Mouse (Mus musculus) heart, embryonic 10.5 days (tissue): ENCODE results near the gene Znhit3. TPM values are rescaled to one million over a fixed set of nuclear protein-coding genes. Genes with fewer than 3 reads are reported as not detected.

Source experiments
- DNase-seq: peaks from one replicate; pipeline ENCODE4 v3.0.0-alpha.2; 2017; ENCODE audit warnings: low spot score
- H3K27ac ChIP-seq: fragments of 300-500 bp; sonication (generic); 2 replicates; pipeline ENCODE4 v1.5.1; 2016; ENCODE audit warnings: mild to moderate bottlenecking
- H3K27me3 ChIP-seq: fragments of 300-500 bp; sonication (generic); 2 replicates; pipeline ENCODE4 v1.6.1; 2016; ENCODE audit warnings: mild to moderate bottlenecking; ENCODE audit not compliant: poor library complexity, insufficient read depth, severe bottlenecking
- H3K36me3 ChIP-seq: fragments of 300-500 bp; sonication (generic); 2 replicates; pipeline ENCODE4 v1.6.1; 2016; ENCODE audit warnings: mild to moderate bottlenecking, moderate library complexity
- H3K4me1 ChIP-seq: fragments of 300-500 bp; sonication (generic); 2 replicates; pipeline ENCODE4 v1.6.1; 2016; ENCODE audit warnings: mild to moderate bottlenecking
- H3K4me3 ChIP-seq: fragments of 300-500 bp; sonication (generic); 2 replicates; pipeline ENCODE4 v1.5.1; 2016; ENCODE audit warnings: mild to moderate bottlenecking, moderate library complexity
- H3K9me3 ChIP-seq: fragments of 300-500 bp; sonication (generic); 2 replicates; pipeline ENCODE4 v1.6.1; 2016; ENCODE audit warnings: mild to moderate bottlenecking, moderate library complexity
- WGBS: fragments of 180-500 bp; shearing (Covaris S2); methylation state at CpG from one replicate; pipeline ENCODE4 v1.1.7; 2016; 5-methylcytosine and 5-hydroxymethylcytosine counted together
- polyA plus RNA-seq: library from polyadenylated mRNA; unstranded; fragments of >200 nt; fragmentation: Nextera tagmentation; extraction: Ambion mirVana; gene quantifications from 2 replicates; pipeline ENCODE4 v1.2.1, GENCODE M21; 2016

The Znhit3 gene
- polyA plus RNA-seq, 1 experiment from 2014 or later: 78.2 TPM

DNA sequence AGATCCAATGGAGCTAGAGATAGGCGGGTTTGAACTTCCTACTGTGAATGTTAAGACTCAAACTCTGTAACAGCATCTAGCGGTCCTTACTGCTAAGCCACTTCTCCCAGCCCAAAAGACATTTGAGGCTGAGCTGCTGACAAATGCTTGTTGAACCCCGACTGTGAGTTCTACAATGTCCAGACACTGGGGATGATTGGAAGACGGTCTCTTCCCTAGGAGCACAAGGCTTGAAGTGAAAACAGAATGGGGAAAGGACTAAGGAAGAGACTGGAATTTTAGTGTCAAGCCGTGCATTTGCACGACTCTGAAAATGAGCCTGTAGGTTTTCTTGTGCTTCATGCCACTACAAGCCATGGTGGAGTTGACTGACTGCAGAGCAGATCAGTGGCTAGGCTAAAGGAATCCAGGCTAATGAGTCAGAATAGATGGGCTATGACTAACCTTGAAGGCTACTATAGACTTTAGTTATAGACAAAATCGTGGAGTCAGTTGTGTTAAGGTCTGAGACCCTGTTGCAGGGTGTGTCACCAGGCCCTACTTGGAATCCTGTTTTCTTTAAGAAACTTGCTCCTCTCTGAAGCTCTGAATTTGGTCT, 636 bp upstream of the Znhit3 start:
- H3K27ac ChIP-seq: peak overlapping the region; percentile 90
- WGBS: 52% methylated on average over 7 of the region's 7 CpGs
- no peaks in the 10 kb centered on the region for H3K27me3 ChIP-seq
- peak overlapping the region; percentile 97 for H3K4me3 ChIP-seq
- no peaks in the 10 kb centered on the region for H3K9me3 ChIP-seq
- peaks cover 23% of the 10 kb centered on the region for H3K4me1 ChIP-seq
- no peak for DNase-seq
- peaks cover 24% of the 10 kb centered on the region for H3K36me3 ChIP-seq

DNA sequence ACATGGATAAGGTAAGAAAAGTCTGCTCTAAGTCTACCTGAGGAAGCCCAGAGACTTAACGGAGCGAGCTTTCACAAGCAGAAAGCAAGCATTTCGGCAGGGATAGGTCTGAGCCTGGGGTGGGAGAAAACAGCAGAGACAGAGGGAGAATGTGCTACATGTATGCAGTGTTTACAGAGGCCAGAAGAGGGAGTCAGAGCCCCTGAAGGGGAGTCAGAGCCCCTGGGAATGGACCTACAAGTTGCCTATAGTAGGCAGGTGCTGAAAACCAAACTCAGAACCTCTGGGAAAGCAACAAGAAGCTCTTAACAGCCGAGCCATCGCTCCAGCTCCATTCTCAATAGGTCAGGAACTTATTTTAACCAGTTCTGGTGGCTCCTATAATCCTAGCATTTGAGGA, 1.5 kb downstream of the Znhit3 start:
- H3K36me3 ChIP-seq: peaks cover 44% of the 10 kb centered on the region
- DNase-seq: no peak
- H3K27me3 ChIP-seq: no peaks in the 10 kb centered on the region
- H3K4me1 ChIP-seq: peaks cover 20% of the 10 kb centered on the region
- no peak overlapping the region for H3K27ac ChIP-seq
- H3K9me3 ChIP-seq: no peaks in the 10 kb centered on the region
- H3K4me3 ChIP-seq: 0 out of 2 replicates have a peak overlapping the region, but pooled peaks have one; percentile 3
- 77% methylated on average over 5 of the region's 5 CpGs for WGBS

DNA sequence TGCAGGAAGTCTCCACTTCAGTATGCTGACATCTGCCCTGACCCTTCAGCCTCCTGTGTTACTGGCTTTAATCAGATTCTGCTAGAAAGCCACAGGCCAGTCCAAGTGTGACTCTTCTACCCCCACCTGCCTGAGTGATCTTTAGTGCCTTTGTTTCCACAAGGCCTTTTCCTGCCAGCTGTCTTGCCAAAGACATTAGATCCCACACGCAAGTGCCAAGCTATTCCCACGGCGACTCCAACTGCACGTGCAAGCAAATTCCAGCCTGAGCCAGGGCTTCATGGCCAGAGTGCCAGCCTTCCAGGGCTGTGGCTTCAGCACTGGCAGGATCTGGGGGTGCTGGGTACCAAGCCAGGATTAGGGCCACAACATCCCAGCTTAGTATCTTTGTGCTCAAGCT, 5.8 kb downstream of the Znhit3 start:
- H3K27me3 ChIP-seq: no peaks in the 10 kb centered on the region
- H3K4me3 ChIP-seq: no peak overlapping the region
- DNase-seq: no peak
- 91% methylated on average over 4 of the region's 4 CpGs for WGBS
- no peaks in the 10 kb centered on the region for H3K9me3 ChIP-seq
- peaks cover 87% of the 10 kb centered on the region for H3K36me3 ChIP-seq
- peaks cover 11% of the 10 kb centered on the region for H3K4me1 ChIP-seq
- no peak overlapping the region for H3K27ac ChIP-seq

DNA sequence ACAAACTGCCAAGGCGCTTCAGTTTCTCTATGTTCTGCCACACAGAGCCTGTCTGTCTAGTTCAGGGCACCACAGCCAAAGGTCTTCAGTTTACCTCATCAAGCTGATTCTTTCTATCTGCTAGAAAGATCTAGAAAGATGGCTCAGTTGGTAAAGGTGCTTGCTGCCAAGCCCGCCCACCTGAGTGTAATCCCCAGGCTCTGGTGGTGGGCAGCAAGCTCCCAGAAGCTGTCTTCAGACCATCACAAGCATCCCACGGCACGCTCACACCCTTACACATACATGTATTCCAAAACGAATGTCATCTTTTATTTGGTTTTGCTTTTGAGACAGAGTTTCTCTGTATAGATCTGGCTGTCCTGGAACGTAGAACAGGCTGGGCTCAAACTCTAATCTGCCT, 7.7 kb downstream of the Znhit3 start:
- 89% methylated on average over 6 of the region's 6 CpGs for WGBS
- no peaks in the 10 kb centered on the region for H3K27me3 ChIP-seq
- DNase-seq: no peak
- no peaks in the 10 kb centered on the region for H3K4me1 ChIP-seq
- peaks cover 97% of the 10 kb centered on the region for H3K36me3 ChIP-seq
- no peak overlapping the region for H3K4me3 ChIP-seq
- no peaks in the 10 kb centered on the region for H3K9me3 ChIP-seq
- no peak overlapping the region for H3K27ac ChIP-seq

DNA sequence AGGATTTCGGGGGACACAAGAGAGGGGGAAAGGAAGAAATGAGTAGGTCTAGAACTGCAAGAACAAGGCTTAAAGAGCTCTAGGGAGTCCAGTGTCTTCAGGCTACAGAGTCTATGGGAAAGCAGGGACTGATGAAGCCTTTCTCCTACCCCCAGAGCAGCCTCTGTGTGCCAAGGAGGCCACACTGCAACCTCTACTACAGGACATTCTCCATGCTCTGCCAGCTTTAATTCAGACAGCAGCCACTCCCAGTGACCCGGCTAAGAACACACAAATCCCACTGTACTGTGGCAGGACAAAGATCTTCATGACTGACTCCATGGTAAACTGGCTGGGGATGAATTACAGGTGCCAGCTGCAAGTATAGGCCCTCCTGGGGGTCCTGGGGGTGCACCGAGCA, 9.1 kb downstream of the Znhit3 start:
- no peak for DNase-seq
- 71% methylated on average over 3 of the region's 3 CpGs for WGBS
- no peak overlapping the region for H3K27ac ChIP-seq
- no peaks in the 10 kb centered on the region for H3K9me3 ChIP-seq
- no peaks in the 10 kb centered on the region for H3K27me3 ChIP-seq
- no peak overlapping the region for H3K4me3 ChIP-seq
- no peaks in the 10 kb centered on the region for H3K4me1 ChIP-seq
- H3K36me3 ChIP-seq: peaks cover 99% of the 10 kb centered on the region

DNA sequence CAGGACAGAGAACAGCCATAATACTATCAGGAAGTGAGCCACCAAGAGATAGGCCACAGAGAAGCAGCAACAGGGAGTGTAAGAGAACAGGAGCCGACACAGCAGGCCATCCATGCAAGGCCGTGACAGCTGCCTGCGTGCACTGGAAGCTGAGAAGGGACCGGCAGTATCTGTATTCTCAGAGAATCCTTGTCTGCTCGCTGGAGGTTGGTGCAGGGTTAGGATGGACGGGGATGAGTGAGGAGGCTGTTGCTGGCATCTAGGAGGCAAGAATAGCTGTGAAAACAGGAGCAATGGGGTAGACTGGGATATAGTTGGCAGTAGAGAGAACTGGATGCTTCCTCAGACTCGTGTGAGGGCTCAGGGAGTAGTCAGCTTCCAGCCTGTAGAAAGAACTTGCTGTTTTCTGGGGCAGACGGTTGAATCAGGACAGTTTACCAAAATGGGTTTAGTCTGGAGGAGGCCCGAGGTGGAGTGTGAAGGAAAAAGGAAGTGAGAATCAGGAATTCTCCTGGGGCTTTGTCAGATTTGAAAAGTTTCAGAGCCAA, 11.5 kb downstream of the Znhit3 start:
- H3K36me3 ChIP-seq: peaks cover 100% of the 10 kb centered on the region
- DNase-seq: no peak

DNA sequence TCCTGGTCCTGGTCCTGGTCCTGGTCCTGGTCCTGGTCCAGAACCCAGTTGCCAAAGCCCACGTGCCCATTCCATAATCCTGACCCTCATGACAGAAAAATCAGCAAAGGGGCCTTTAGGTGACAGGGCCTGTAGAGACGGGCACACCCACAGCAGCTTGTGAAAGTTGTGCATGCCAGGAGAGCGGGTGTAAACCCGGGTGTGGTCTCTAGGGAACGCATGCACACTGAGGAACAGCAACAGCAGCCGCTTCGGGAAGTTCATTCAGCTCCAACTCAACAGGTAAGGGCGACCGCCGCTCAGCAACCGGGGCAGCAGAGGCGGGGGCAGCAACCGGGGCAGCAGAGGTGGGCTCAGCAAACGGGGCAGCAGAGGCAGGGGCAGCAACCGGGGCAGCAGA, 23.1 kb downstream of the Znhit3 start:
- Histone ChIP-seq H3K27me3 (no peaks in the 10 kb centered on the region), H3K4me1 (no peaks in the 10 kb centered on the region), H3K27ac (no peak overlapping the region), H3K4me3 (no peak overlapping the region), H3K36me3 (peaks cover 92% of the 10 kb centered on the region), H3K9me3 (no peaks in the 10 kb centered on the region)
- 94% methylated on average over 15 of the region's 15 CpGs for WGBS
- DNase-seq: no peak

More for the DNA sequence above, 11.5 kb downstream of the Znhit3 start:
- no peak overlapping the region for H3K27ac ChIP-seq
- 72% methylated on average over 9 of the region's 9 CpGs for WGBS
- no peaks in the 10 kb centered on the region for H3K27me3 ChIP-seq
- no peaks in the 10 kb centered on the region for H3K9me3 ChIP-seq
- H3K4me1 ChIP-seq: no peaks in the 10 kb centered on the region
- no peak overlapping the region for H3K4me3 ChIP-seq

DNA sequence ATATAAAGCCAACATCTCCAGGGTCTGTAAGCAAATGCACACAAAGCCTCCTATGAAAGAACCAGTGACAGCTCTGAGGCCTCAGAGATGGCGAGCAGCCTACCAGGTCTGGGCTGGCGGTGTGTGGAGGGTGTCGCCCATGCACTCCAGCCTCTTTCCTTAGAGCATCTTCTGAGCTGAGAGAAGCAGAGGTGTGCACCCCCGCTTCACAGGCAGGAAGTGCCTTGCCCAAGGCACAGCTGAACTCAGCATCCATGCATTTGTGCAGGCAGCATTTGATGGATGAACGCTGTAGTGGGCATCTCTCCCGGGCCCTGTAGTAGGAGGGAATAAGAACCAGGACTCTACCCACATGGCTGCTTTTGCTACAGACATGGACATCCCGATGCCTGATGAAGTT, 24.5 kb downstream of the Znhit3 start:
- H3K9me3 ChIP-seq: no peaks in the 10 kb centered on the region
- no peak overlapping the region for H3K27ac ChIP-seq
- H3K27me3 ChIP-seq: no peaks in the 10 kb centered on the region
- H3K4me3 ChIP-seq: no peak overlapping the region
- WGBS: 91% methylated on average over 7 of the region's 7 CpGs
- no peak for DNase-seq
- peaks cover 91% of the 10 kb centered on the region for H3K36me3 ChIP-seq
- H3K4me1 ChIP-seq: no peaks in the 10 kb centered on the region

DNA sequence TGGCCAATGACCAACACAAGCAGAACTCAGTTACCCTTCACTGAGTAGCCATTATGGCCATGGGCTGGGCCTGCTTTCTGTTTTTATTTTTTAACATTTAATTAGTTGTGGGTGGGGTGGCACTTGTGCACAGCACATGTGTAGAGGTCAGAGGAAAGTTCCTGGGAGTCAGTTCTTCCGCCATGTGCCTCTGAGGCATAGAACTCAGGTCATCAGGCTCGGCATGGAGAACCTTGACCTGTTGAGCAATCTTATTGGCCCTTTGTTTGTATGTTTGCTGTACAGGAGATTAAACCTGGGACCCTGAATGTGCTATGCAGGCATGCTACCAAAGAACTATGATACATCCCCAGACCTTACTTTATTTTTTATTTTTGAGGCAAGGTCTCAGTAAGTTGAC, 26.7 kb downstream of the Znhit3 start:
- DNase-seq: no peak
- H3K27ac ChIP-seq: no peak overlapping the region
- H3K4me1 ChIP-seq: no peaks in the 10 kb centered on the region
- H3K9me3 ChIP-seq: no peaks in the 10 kb centered on the region
- H3K27me3 ChIP-seq: no peaks in the 10 kb centered on the region
- no peak overlapping the region for H3K4me3 ChIP-seq
- WGBS: 90% methylated on average over 2 of the region's 2 CpGs
- peaks cover 91% of the 10 kb centered on the region for H3K36me3 ChIP-seq

DNA sequence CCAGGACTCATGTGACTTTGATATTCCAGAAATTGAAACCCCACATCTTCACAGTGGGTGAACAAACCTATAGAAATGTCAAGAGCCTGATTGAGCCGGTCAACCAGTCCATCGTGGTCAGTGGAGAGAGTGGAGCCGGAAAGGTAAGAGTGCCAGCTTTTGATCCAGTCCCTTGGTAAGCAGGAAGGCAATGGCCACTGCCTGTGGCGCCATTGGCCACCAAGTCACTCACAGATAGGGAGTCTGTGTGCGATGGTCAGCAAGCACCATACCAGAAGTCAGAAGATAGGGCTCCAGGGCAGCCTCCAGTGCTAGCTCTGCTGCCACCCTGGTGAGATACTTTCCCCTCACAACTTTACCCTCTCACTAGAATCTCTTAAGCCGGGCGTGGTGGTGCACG, 28.1 kb downstream of the Znhit3 start:
- peak; percentile 61 for DNase-seq
- Histone ChIP-seq H3K4me3 (no peak overlapping the region), H3K36me3 (peaks cover 94% of the 10 kb centered on the region), H3K27me3 (no peaks in the 10 kb centered on the region), H3K4me1 (no peaks in the 10 kb centered on the region), H3K27ac (no peak overlapping the region), H3K9me3 (no peaks in the 10 kb centered on the region)
- 97% methylated on average over 8 of the region's 8 CpGs for WGBS

DNA sequence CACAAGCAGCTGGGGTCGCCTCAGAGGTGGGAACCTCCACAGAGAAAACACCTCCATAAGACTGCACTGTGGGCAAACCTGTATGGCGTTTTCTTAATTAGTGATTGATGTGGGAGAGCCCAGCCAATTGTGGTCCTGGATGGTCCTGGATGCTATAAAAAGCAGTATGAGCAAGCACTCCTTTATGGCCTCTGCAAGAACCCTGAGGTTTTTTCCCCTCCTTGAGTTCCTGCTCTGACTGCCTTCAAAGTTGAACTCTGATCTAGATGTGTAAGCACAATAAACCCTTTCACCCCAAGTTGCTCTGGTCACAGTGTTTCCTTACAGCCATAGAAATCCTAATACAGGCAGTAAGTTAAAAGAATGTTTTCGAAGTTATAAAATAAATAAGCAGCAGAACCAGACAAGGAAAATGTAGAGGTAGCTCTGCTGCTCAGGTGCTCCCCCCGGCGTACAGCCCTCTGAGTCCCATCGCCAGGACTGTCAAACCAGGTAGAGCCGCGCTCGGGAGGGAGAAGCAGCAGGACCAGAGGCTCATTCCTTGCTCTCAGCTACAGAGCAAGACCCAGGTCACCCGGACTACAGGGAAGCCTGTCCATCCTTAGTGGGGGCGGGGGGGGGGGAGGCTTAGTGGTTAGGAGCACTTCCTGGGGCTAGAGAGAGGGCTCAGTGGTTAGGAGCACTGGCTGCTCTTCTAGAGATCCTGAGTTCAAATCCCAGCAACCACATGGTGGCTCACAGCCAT, 29.2 kb downstream of the Znhit3 start:
- H3K36me3 ChIP-seq: peaks cover 92% of the 10 kb centered on the region
- WGBS: 92% methylated on average over 11 of the region's 11 CpGs

DNA sequence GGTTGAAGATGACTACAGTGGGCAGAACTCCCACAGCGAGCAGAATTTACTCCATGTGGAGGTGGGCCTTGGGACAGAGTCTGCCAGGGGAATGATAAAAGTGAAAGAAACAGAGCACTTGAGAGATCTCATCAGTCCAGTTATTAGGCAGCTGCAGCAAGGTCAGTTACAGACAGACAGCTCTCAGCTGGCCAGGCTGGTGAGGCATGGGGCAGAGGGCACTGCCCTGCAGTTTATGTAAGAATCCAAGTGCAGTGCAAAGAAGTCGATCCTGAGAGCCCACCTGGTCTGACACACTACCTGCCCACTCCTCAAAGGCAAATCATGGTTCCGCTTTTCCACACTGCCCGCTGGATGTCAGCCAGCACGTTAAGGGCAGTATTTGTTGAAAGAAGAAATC, 29.9 kb downstream of the Znhit3 start:
- Histone ChIP-seq H3K27me3 (no peaks in the 10 kb centered on the region), H3K36me3 (peaks cover 85% of the 10 kb centered on the region), H3K4me1 (peaks cover 5% of the 10 kb centered on the region), H3K27ac (no peak overlapping the region), H3K4me3 (no peak overlapping the region), H3K9me3 (no peaks in the 10 kb centered on the region)
- WGBS: 87% methylated on average over 5 of the region's 5 CpGs
- DNase-seq: no peak

More for the DNA sequence above, 29.2 kb downstream of the Znhit3 start:
- Histone ChIP-seq H3K4me1 (no peaks in the 10 kb centered on the region), H3K4me3 (no peak overlapping the region), H3K27ac (no peak overlapping the region), H3K9me3 (no peaks in the 10 kb centered on the region), H3K27me3 (no peaks in the 10 kb centered on the region)
- DNase-seq: peak; percentile 59

DNA sequence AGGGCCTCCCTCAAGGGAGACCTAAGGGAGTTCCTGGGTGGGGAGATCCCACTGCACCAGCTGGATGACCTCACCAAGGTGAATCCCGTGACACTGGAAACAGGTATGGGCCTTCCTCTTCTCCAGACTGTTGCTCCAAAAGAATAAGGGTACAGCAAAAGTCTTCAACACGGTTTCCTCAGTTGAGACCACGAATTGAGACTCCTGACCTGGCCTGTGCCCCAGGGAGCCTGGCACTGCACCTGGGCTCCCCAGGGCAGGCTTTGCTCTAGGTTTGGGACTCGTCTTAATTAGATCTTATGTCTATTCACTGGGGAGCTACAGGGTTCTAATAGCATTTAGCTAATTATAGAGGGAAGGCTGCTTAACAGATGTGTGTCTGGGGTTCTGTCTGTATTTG, 30.9 kb downstream of the Znhit3 start:
- DNase-seq: peak; percentile 41
- Histone ChIP-seq H3K9me3 (no peaks in the 10 kb centered on the region), H3K4me3 (no peak overlapping the region), H3K36me3 (peaks cover 81% of the 10 kb centered on the region), H3K4me1 (peaks cover 11% of the 10 kb centered on the region), H3K27ac (no peak overlapping the region), H3K27me3 (no peaks in the 10 kb centered on the region)
- 90% methylated on average over 4 of the region's 4 CpGs for WGBS
